ENCODE assay signal across 13 mouse cellular contexts in genomic region chr11:75566276-75567196, GRCm38 (mm10). TPM values are rescaled to one million over a fixed set of nuclear protein-coding genes. Genes with fewer than 3 reads are reported as not detected.
A peak's percentile ranks its signal among the peaks of the same experiment; 100 is the strongest.
DNase-seq lines count a peak whose midpoint lies in the region; ATAC-seq and TF ChIP-seq lines count a peak whose summit lies in the region.
"Had no signal": no experiment of that assay in that cellular context is flagged by ENCODE, and none has a peak within 500 bp of the region (broad histone marks: within the 10 kb centered on the region; RNA-seq: fewer than 3 reads in every experiment).

No protein-coding gene starts in this region.

- no peaks in the 10 kb centered on the region for H3K4me1 ChIP-seq in forebrain, embryonic 11.5 days (replicated peaks; ENCODE audit: control insufficient read depth, insufficient read depth, low read length)
- H3K4me1 ChIP-seq in forebrain, embryonic 13.5 days, result 0 out of 2 replicates have a peak, but pooled peaks cover under 1% of the 10 kb centered on the region
- H3K4me1 ChIP-seq in MEL (ENCODE audit: control insufficient read depth in 1 of 2, insufficient read depth in 2 of 2, low read length in 2 of 2), result peaks cover 10 to 30% of the 10 kb centered on the region in 2 experiments
- H3K4me1 ChIP-seq in heart, adult 2 months (ENCODE audit: control insufficient read depth, insufficient read depth, low read length), result peaks cover 20% of the 10 kb centered on the region
- peaks cover 27% of the 10 kb centered on the region for H3K4me1 ChIP-seq in lung, postnatal 0 days (ENCODE audit: insufficient read depth, low read depth, low read length)

- H3K79me2 ChIP-seq in MEL (ENCODE audit: control insufficient read depth, insufficient read depth, low read length, poor library complexity), result no peaks in the 10 kb centered on the region
- H3K79me2 ChIP-seq in heart, adult 2 months (replicated peaks; ENCODE audit: control insufficient read depth, insufficient read depth, low read length), result no peaks in the 10 kb centered on the region

- no peak overlapping the region for H3K4me2 ChIP-seq in forebrain, embryonic 11.5 days (ENCODE audit: low read depth, low read length, severe bottlenecking)
- no peak overlapping the region for H3K4me2 ChIP-seq in forebrain, embryonic 13.5 days
- no peak overlapping the region for H3K4me2 ChIP-seq in lung, postnatal 0 days (replicated peaks; ENCODE audit: low read depth, low read length)
- H3K4me2 ChIP-seq: limb, embryonic 12.5 days; midbrain, embryonic 15.5 days had no signal

- H3K27ac ChIP-seq in forebrain, embryonic 11.5 days (ENCODE audit: low read depth, low read length), result no peak overlapping the region
- no peak overlapping the region for H3K27ac ChIP-seq in forebrain, embryonic 13.5 days
- H3K27ac ChIP-seq in MEL (ENCODE audit: control insufficient read depth, low read depth, low read length), result no peak overlapping the region
- H3K27ac ChIP-seq in heart, adult 2 months, result peak overlapping the region; percentile 68
- H3K27ac ChIP-seq in lung, postnatal 0 days (ENCODE audit: low read length), result peak overlapping the region; percentile 62
- H3K27ac ChIP-seq: limb, embryonic 12.5 days; midbrain, embryonic 15.5 days had no signal

- no peak for TF ChIP-seq RAD21 in MEL (IDR thresholded peaks at IDR 0.05; ENCODE audit: low read depth, low read length)

- H3K4me3 ChIP-seq in forebrain, embryonic 11.5 days (ENCODE audit: low read depth, low read length), result no peak overlapping the region
- H3K4me3 ChIP-seq in forebrain, embryonic 13.5 days, result no peak overlapping the region
- H3K4me3 ChIP-seq in MEL (ENCODE audit: control insufficient read depth in 1 of 2, insufficient read depth in 1 of 2, low read depth in 2 of 2, low read length in 2 of 2), result no peak overlapping the region
- H3K4me3 ChIP-seq in heart, adult 2 months, result no peak overlapping the region
- H3K4me3 ChIP-seq in lung, postnatal 0 days (ENCODE audit: low read depth, low read length), result no peak overlapping the region
- H3K4me3 ChIP-seq: limb, embryonic 12.5 days; midbrain, embryonic 15.5 days had no signal

- no peak for DNase-seq in forebrain, embryonic 11.5 days (ENCODE audit: low spot score)
- peak; percentile 49 for DNase-seq in MEL (ENCODE audit: low read depth, low spot score)
- peak in 1 of 2 experiments; percentile 50 for DNase-seq in heart, adult 2 months
- peak; percentile 76 for DNase-seq in lung, postnatal 0 days (ENCODE audit: low spot score)
- DNase-seq in adrenal gland, postnatal 10 days, result no peak
- no peak for DNase-seq in right cerebral cortex, postnatal 10 days (ENCODE audit: low spot score in 2 of 2)
- no peak for DNase-seq in kidney, postnatal 25 days
- DNase-seq: embryo, embryonic 11 days; forebrain, postnatal 0 days had no signal

- H3K9ac ChIP-seq in forebrain, embryonic 11.5 days (ENCODE audit: low read length), result 0 out of 2 replicates have a peak overlapping the region, but pooled peaks have one; percentile 7
- no peak overlapping the region for H3K9ac ChIP-seq in forebrain, embryonic 13.5 days
- H3K9ac ChIP-seq in MEL (ENCODE audit: control insufficient read depth, low read depth, low read length, poor library complexity, severe bottlenecking), result no peak overlapping the region
- no peak overlapping the region for H3K9ac ChIP-seq in heart, adult 2 months (ENCODE audit: low read depth, low read length)
- no peak overlapping the region for H3K9ac ChIP-seq in lung, postnatal 0 days (replicated peaks; ENCODE audit: low read depth)
- H3K9ac ChIP-seq: forebrain, postnatal 0 days; limb, embryonic 12.5 days; midbrain, embryonic 15.5 days had no signal

- no peak for TF ChIP-seq POLR2A in MEL (IDR thresholded peaks at IDR 0.05; ENCODE audit: control insufficient read depth in 1 of 2, insufficient read depth in 1 of 2, low read depth in 1 of 2, low read length in 2 of 2, poor library complexity in 1 of 2)
- TF ChIP-seq POLR2A in heart, adult 2 months (IDR thresholded peaks at IDR 0.05; ENCODE audit: insufficient read depth, low read depth, low read length), result no peak

- TF ChIP-seq CTCF in MEL (IDR thresholded peaks at IDR 0.05 in 2 of 3, conservative IDR thresholded peaks at IDR 0.05 in 1 of 3; ENCODE audit: control insufficient read depth in 1 of 3, insufficient read depth in 1 of 3, low read depth in 2 of 3, low read length in 3 of 3, poor library complexity in 1 of 3, severe bottlenecking in 1 of 3), result no peak
- no peak for TF ChIP-seq CTCF in heart, adult 2 months (IDR thresholded peaks at IDR 0.05)
- TF ChIP-seq CTCF in lung, postnatal 0 days (IDR thresholded peaks at IDR 0.05), result no peak

- H3K27me3 ChIP-seq in forebrain, embryonic 11.5 days (ENCODE audit: control insufficient read depth, insufficient read depth, low read length), result no peaks in the 10 kb centered on the region
- H3K27me3 ChIP-seq in forebrain, embryonic 13.5 days, result no peaks in the 10 kb centered on the region
- H3K27me3 ChIP-seq in MEL (ENCODE audit: control insufficient read depth in 1 of 2, insufficient read depth in 2 of 2, low read length in 2 of 2), result no peaks in the 10 kb centered on the region
- H3K27me3 ChIP-seq in heart, adult 2 months (ENCODE audit: control insufficient read depth, insufficient read depth, low read length), result no peaks in the 10 kb centered on the region
- no peaks in the 10 kb centered on the region for H3K27me3 ChIP-seq in lung, postnatal 0 days (replicated peaks; ENCODE audit: insufficient read depth, low read length)
- H3K27me3 ChIP-seq: limb, embryonic 12.5 days; midbrain, embryonic 15.5 days had no signal

- 0 out of 4 replicates have a peak, but pooled peaks of 1 of the 2 experiments have one; percentile 17 for TF ChIP-seq EP300 in MEL (IDR thresholded peaks at IDR 0.05; ENCODE audit: low read depth in 1 of 2, low read length in 2 of 2)
- 0 out of 2 replicates have a peak, but pooled peaks have one; percentile 16 for TF ChIP-seq EP300 in heart, adult 2 months (IDR thresholded peaks at IDR 0.05; ENCODE audit: insufficient read depth, low read depth, low read length)
- peak; percentile 74 for TF ChIP-seq EP300 in lung, postnatal 0 days (IDR thresholded peaks at IDR 0.05)

- WGBS in forebrain, embryonic 11.5 days, result 85% methylated on average over 13 of the region's 13 CpGs
- 82% methylated on average over 13 of the region's 13 CpGs for WGBS in forebrain, embryonic 13.5 days
- 61% methylated on average over 13 of the region's 13 CpGs for WGBS in heart, adult 2 months
- WGBS in lung, postnatal 0 days, result 60% methylated on average over 13 of the region's 13 CpGs

- ATAC-seq in forebrain, embryonic 11.5 days (replicated peaks; ENCODE audit: low FRiP score), result no peak
- no peak for ATAC-seq in forebrain, embryonic 13.5 days
- ATAC-seq in lung, postnatal 0 days, result peak; percentile 70
- ATAC-seq: forebrain, postnatal 0 days; midbrain, embryonic 15.5 days had no signal

- intact Hi-C loops in heart, adult 2 months (cut with DNase I), result no loop called here

- H3K36me3 ChIP-seq in forebrain, embryonic 11.5 days (ENCODE audit: control insufficient read depth, insufficient read depth, low read length), result no peaks in the 10 kb centered on the region
- H3K36me3 ChIP-seq in forebrain, embryonic 13.5 days (ENCODE audit: poor library complexity, severe bottlenecking), result peaks cover 55% of the 10 kb centered on the region
- peaks cover 0 to 26% of the 10 kb centered on the region in 2 experiments; a peak in 2 of 4 replicates for H3K36me3 ChIP-seq in MEL (ENCODE audit: control insufficient read depth in 1 of 2, insufficient read depth in 2 of 2, low read length in 2 of 2)
- no peaks in the 10 kb centered on the region for H3K36me3 ChIP-seq in heart, adult 2 months (ENCODE audit: control insufficient read depth, insufficient read depth, low read length)
- H3K36me3 ChIP-seq in lung, postnatal 0 days (ENCODE audit: insufficient read depth, low read length), result 0 out of 2 replicates have a peak, but pooled peaks cover 8% of the 10 kb centered on the region
- H3K36me3 ChIP-seq: limb, embryonic 12.5 days had no signal

- no peaks in the 10 kb centered on the region for H3K9me3 ChIP-seq in forebrain, embryonic 11.5 days (ENCODE audit: control insufficient read depth, low read length)
- no peaks in the 10 kb centered on the region for H3K9me3 ChIP-seq in forebrain, embryonic 13.5 days (replicated peaks)
- no peaks in the 10 kb centered on the region for H3K9me3 ChIP-seq in MEL (replicated peaks; ENCODE audit: insufficient read depth, low read length)
- H3K9me3 ChIP-seq in lung, postnatal 0 days (ENCODE audit: low read length), result no peaks in the 10 kb centered on the region
- H3K9me3 ChIP-seq: limb, embryonic 12.5 days; midbrain, embryonic 15.5 days had no signal

RNA-seq across cellular contexts. Expression of gene Pitpna, which starts 21.4 kb away (rescaled TPM):
- polyA plus RNA-seq in forebrain, embryonic 11.5 days (2014; fragmentation: Nextera tagmentation; extraction: Ambion mirVana), result 79.5 and 88.5 TPM in 2 replicates
- 70.0 and 70.8 TPM in 2 replicates for polyA plus RNA-seq in forebrain, embryonic 13.5 days (2015; fragmentation: Nextera tagmentation; extraction: Ambion mirVana)
- total RNA-seq in MEL (2012; rRNA removed), result 67.8 and 73.1 TPM in 2 replicates
- 100 to 1,000 TPM; 194 to 709 TPM for polyA plus RNA-seq in MEL (2012; ENCODE audit: insufficient read depth in 1 of 2, insufficient read length in 2 of 2, low read depth in 1 of 2, low replicate concordance in 2 of 2, missing spikeins in 1 of 2)
- 10 to 100 TPM; 96.6 to 99.1 TPM for total RNA-seq in heart, adult 2 months (2021)
- polyA plus RNA-seq in heart, adult 2 months (2012; rRNA removed), result 57.2 and 95.9 TPM in 2 replicates
- 71.1 and 74.4 TPM in 2 replicates for polyA plus RNA-seq in lung, postnatal 0 days (2015; fragmentation: Nextera tagmentation; extraction: Ambion mirVana)
- total RNA-seq in adrenal gland, postnatal 10 days (2021), result 100 to 1,000 TPM; 130 to 139 TPM

RNA-seq across cellular contexts. Expression of gene Slc43a2, which starts 35.0 kb away (rescaled TPM):
- polyA plus RNA-seq in forebrain, embryonic 11.5 days (2014; fragmentation: Nextera tagmentation; extraction: Ambion mirVana), result 5.5 and 7.5 TPM in 2 replicates
- 11.3 and 11.7 TPM in 2 replicates for polyA plus RNA-seq in forebrain, embryonic 13.5 days (2015; fragmentation: Nextera tagmentation; extraction: Ambion mirVana)
- 4.9 and 5.9 TPM in 2 replicates for total RNA-seq in MEL (2012; rRNA removed)
- 1 to 10 TPM in 1 of 2 experiments, not detected in 1; 8.4 TPM for polyA plus RNA-seq in MEL (2012; ENCODE audit: insufficient read depth in 1 of 2, insufficient read length in 2 of 2, low read depth in 1 of 2, low replicate concordance in 2 of 2, missing spikeins in 1 of 2)
- total RNA-seq in heart, adult 2 months (2021), result 10 to 100 TPM; 13.7 to 14.6 TPM
- 13.1 and 13.6 TPM in 2 replicates for polyA plus RNA-seq in heart, adult 2 months (2012; rRNA removed)
- polyA plus RNA-seq in lung, postnatal 0 days (2015; fragmentation: Nextera tagmentation; extraction: Ambion mirVana), result 18.2 and 24.0 TPM in 2 replicates
- total RNA-seq in adrenal gland, postnatal 10 days (2021), result 10 to 100 TPM; 21.1 to 27.9 TPM

RNA-seq across cellular contexts. Expression of gene Scarf1, which starts 53.2 kb away (rescaled TPM):
- polyA plus RNA-seq in forebrain, embryonic 11.5 days (2014; fragmentation: Nextera tagmentation; extraction: Ambion mirVana), result 4.2 TPM in 2 replicates
- 3.3 TPM in 2 replicates for polyA plus RNA-seq in forebrain, embryonic 13.5 days (2015; fragmentation: Nextera tagmentation; extraction: Ambion mirVana)
- 0.10 and 0.15 TPM in 2 replicates for total RNA-seq in MEL (2012; rRNA removed)
- under 1 TPM in 1 of 2 experiments, not detected in 1; 0.28 TPM for polyA plus RNA-seq in MEL (2012; ENCODE audit: insufficient read depth in 1 of 2, insufficient read length in 2 of 2, low read depth in 1 of 2, low replicate concordance in 2 of 2, missing spikeins in 1 of 2)
- 1 to 10 TPM; 7.6 to 8.5 TPM for total RNA-seq in heart, adult 2 months (2021)
- 18.1 and 21.6 TPM in 2 replicates for polyA plus RNA-seq in heart, adult 2 months (2012; rRNA removed)
- polyA plus RNA-seq in lung, postnatal 0 days (2015; fragmentation: Nextera tagmentation; extraction: Ambion mirVana), result 18.5 and 21.2 TPM in 2 replicates
- 10 to 100 TPM; 13.3 to 20.0 TPM for total RNA-seq in adrenal gland, postnatal 10 days (2021)

RNA-seq across cellular contexts. Expression of gene Rilp, which starts 56.6 kb away (rescaled TPM):
- polyA plus RNA-seq in forebrain, embryonic 11.5 days (2014; fragmentation: Nextera tagmentation; extraction: Ambion mirVana), result 0.28 and 0.69 TPM in 2 replicates
- 0.40 and 0.47 TPM in 2 replicates for polyA plus RNA-seq in forebrain, embryonic 13.5 days (2015; fragmentation: Nextera tagmentation; extraction: Ambion mirVana)
- total RNA-seq in MEL (2012; rRNA removed), result 0.16 and 0.19 TPM in 2 replicates
- polyA plus RNA-seq in MEL (2012; ENCODE audit: insufficient read depth in 1 of 2, insufficient read length in 2 of 2, low read depth in 1 of 2, low replicate concordance in 2 of 2, missing spikeins in 1 of 2), result under 1 TPM in 1 of 2 experiments, not detected in 1; 0.65 TPM
- total RNA-seq in heart, adult 2 months (2021), result 10 to 100 TPM; 40.5 to 48.8 TPM
- 39.2 and 62.0 TPM in 2 replicates for polyA plus RNA-seq in heart, adult 2 months (2012; rRNA removed)
- 12.4 and 15.7 TPM in 2 replicates for polyA plus RNA-seq in lung, postnatal 0 days (2015; fragmentation: Nextera tagmentation; extraction: Ambion mirVana)
- 10 to 100 TPM; 17.3 to 23.7 TPM for total RNA-seq in adrenal gland, postnatal 10 days (2021)
- total RNA-seq: hematopoietic stem cell, adult 5-6 weeks had no signal

Comparison
In these comparisons a context has a peak if more than half of its experiments do, and no peak if none do; other contexts are left out.
1. DNase-seq: peak in MEL (single experiment) and lung, postnatal 0 days (single experiment); none in forebrain, embryonic 11.5 days (single experiment), adrenal gland, postnatal 10 days (single experiment), right cerebral cortex, postnatal 10 days (0 of 2) and kidney, postnatal 25 days (0 of 2).
2. H3K27ac ChIP-seq: peak in heart, adult 2 months (single experiment) and lung, postnatal 0 days (single experiment); none in forebrain, embryonic 11.5 days (single experiment), forebrain, embryonic 13.5 days (single experiment) and MEL (single experiment).